Mouse (Mus musculus) embryonic facial prominence, embryonic 10.5 days (tissue): Measurements from ENCODE around the gene Aacs. TPM values are rescaled to one million over a fixed set of nuclear protein-coding genes. Genes with fewer than 3 reads are reported as not detected.

Experiments used
- DNase-seq: peaks from one replicate; pipeline ENCODE4 v3.0.0-alpha.2; 2017; ENCODE audit warnings: low spot score
- H3K27ac ChIP-seq: fragments of 300-500 bp; sonication (generic); replicated peaks from 2 replicates; pipeline ENCODE4 v1.5.1; 2016; ENCODE audit warnings: mild to moderate bottlenecking
- H3K27me3 ChIP-seq: fragments of 300-500 bp; sonication (generic); replicated peaks from 2 replicates; pipeline ENCODE4 v1.6.1; 2016; ENCODE audit warnings: low read depth, mild to moderate bottlenecking; ENCODE audit not compliant: poor library complexity, severe bottlenecking
- H3K36me3 ChIP-seq: fragments of 300-500 bp; sonication (generic); replicated peaks from 2 replicates; pipeline ENCODE4 v1.6.1; 2016; ENCODE audit warnings: mild to moderate bottlenecking, moderate library complexity
- H3K4me1 ChIP-seq: fragments of 300-500 bp; sonication (generic); 2 replicates; pipeline ENCODE4 v1.6.1; 2016
- H3K4me3 ChIP-seq: fragments of 300-500 bp; sonication (generic); 2 replicates; pipeline ENCODE4 v1.5.1; 2016; ENCODE audit warnings: mild to moderate bottlenecking, moderate library complexity
- H3K9me3 ChIP-seq: fragments of 300-500 bp; sonication (generic); 2 replicates; pipeline ENCODE4 v1.6.1; 2016; ENCODE audit warnings: mild to moderate bottlenecking
- WGBS: fragments of 180-500 bp; shearing (Covaris S2); methylation state at CpG from one replicate; pipeline ENCODE4 v1.1.7; 2016; 5-methylcytosine and 5-hydroxymethylcytosine counted together
- polyA plus RNA-seq: library from polyadenylated mRNA; unstranded; fragments of >200 nt; fragmentation: Nextera tagmentation; extraction: Ambion mirVana; gene quantifications from 2 replicates; pipeline ENCODE4 v1.2.1, GENCODE M21; 2016

Aacs gene
- polyA plus RNA-seq, 1 experiment from 2014 or later: 51.2 TPM

- no peak for DNase-seq
- H3K27ac ChIP-seq: no peak overlapping the region
These were observed 4.9 kb upstream of the Aacs start for GRCm38 (mm10) chr5:125470713-125471112.

DNA sequence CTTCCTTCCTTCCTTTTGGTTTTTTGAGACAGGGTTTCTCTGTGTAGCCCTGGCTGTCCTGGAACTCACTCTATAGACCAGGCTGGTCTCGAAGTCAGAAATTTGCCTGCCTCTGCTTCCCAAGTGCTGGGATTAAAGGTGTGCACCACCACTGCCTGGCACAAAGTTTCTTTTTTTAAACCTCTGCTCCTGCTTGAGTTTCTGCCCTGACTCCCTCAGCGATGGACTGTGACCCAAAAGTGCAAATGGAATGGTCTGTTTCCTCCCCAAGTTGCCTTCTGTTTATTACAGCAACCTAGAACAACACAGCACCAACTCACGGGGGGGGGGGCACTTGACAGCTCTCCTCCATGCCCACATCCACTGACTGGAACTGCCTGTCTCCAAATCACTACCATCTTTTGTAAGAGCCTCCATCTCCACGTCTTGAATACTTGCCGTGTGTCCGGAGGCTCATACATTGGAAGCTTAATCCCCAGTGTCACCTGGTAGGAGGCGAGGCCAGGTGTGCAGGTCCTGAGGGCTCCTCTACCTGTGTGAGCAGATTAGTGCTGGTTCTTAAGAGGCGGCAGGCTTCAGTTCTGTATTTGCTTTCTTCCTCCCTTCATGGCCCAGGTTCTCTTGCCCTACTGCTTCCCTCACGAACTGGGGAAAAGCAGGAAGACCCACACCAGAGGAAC is 2.7 kb upstream of the Aacs start:
- H3K9me3 ChIP-seq: no peaks in the 10 kb centered on the region
- no peak overlapping the region for H3K27ac ChIP-seq
- 74% methylated on average over 9 of the region's 9 CpGs for WGBS
- no peak for DNase-seq
- no peaks in the 10 kb centered on the region for H3K36me3 ChIP-seq
- H3K4me3 ChIP-seq: no peak overlapping the region
- H3K4me1 ChIP-seq: peaks cover 22% of the 10 kb centered on the region
- no peaks in the 10 kb centered on the region for H3K27me3 ChIP-seq

More at GRCm38 (mm10) chr5:125470713-125471112, 4.9 kb upstream of the Aacs start:
- H3K36me3 ChIP-seq: no peaks in the 10 kb centered on the region
- 95% methylated on average over 4 of the region's 4 CpGs for WGBS
- H3K4me3 ChIP-seq: no peak overlapping the region
- H3K27me3 ChIP-seq: no peaks in the 10 kb centered on the region
- no peaks in the 10 kb centered on the region for H3K4me1 ChIP-seq
- H3K9me3 ChIP-seq: no peaks in the 10 kb centered on the region

DNA sequence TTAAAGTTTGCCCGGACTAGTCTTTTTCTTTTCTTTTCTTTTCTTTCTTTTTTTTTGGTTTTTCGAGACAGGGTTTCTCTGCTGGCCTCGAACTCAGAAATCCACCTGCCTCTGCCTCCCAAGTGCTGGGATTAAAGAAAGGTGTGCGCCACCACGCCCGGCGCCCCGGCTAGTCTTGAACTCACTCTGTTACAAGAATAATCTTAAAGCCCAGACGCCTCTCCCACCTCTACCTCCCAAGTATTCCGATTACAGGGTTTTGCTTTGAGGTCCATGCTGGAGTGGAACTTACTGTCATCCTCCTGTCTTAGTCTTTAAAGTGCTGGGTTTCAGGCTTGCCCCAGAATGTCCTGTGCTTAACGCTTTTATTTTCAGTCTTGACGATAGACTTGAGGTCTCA is 584 bp upstream of the Aacs start:
- Histone ChIP-seq H3K4me1 (peaks cover 36% of the 10 kb centered on the region), H3K27ac (peak overlapping the region; percentile 84), H3K4me3 (peak overlapping the region; percentile 92), H3K9me3 (no peaks in the 10 kb centered on the region), H3K36me3 (peaks cover 14% of the 10 kb centered on the region), H3K27me3 (no peaks in the 10 kb centered on the region)
- 58% methylated on average over 12 of the region's 12 CpGs for WGBS
- DNase-seq: no peak

- Histone ChIP-seq H3K4me1 (peaks cover 43% of the 10 kb centered on the region), H3K27me3 (no peaks in the 10 kb centered on the region), H3K36me3 (peaks cover 25% of the 10 kb centered on the region), H3K4me3 (peak overlapping the region; percentile 92), H3K9me3 (no peaks in the 10 kb centered on the region), H3K27ac (peak overlapping the region; percentile 84)
- 17% methylated on average over 5 of the region's 5 CpGs for WGBS
- DNase-seq: no peak
These were observed 642 bp downstream of the Aacs start for GRCm38 (mm10) chr5:125476286-125476625.

- Histone ChIP-seq H3K4me1 (peaks cover 43% of the 10 kb centered on the region), H3K9me3 (no peaks in the 10 kb centered on the region), H3K27me3 (no peaks in the 10 kb centered on the region), H3K36me3 (peaks cover 29% of the 10 kb centered on the region), H3K27ac (no peak overlapping the region; the same call in 1 of the 2 replicates), H3K4me3 (peak overlapping the region; percentile 92)
- 67% methylated on average over 7 of the region's 7 CpGs for WGBS
- no peak for DNase-seq
These were observed 1.2 kb downstream of the Aacs start for GRCm38 (mm10) chr5:125476799-125477198.

DNA sequence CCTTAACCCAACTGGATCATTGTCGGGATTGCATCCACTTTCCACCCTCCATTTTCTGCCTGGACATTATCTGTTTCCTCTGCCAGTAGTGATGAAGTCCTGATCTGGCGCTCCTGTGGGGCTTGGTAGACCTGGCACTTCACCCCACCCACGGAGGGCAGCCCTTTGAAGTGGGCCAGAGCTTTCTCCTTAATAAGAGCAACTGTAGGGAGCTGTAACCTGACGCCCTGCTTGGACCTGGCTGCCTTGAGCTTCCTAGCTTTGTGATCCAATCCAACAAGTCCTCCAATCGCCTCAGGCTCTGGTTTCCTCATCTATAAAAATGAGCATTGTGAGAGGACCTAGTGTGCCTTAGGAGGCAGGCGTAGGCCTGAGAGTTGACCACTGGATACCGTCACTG is 1.9 kb downstream of the Aacs start:
- DNase-seq: peak; percentile 17
- peaks cover 43% of the 10 kb centered on the region for H3K4me1 ChIP-seq
- 0 out of 2 replicates have a peak overlapping the region, but pooled peaks have one; percentile 8 for H3K27ac ChIP-seq
- WGBS: 59% methylated on average over 7 of the region's 7 CpGs
- H3K27me3 ChIP-seq: no peaks in the 10 kb centered on the region
- H3K4me3 ChIP-seq: peak overlapping the region; percentile 92
- H3K36me3 ChIP-seq: peaks cover 34% of the 10 kb centered on the region
- no peaks in the 10 kb centered on the region for H3K9me3 ChIP-seq

GRCm38 (mm10) chr5:125478037-125478436 is 2.4 kb downstream of the Aacs start:
- H3K27ac ChIP-seq: 0 out of 2 replicates have a peak overlapping the region, but pooled peaks have one; percentile 8
- no peak for DNase-seq
- peaks cover 43% of the 10 kb centered on the region for H3K4me1 ChIP-seq
- peak overlapping the region; percentile 92; the same call in 1 of the 2 replicates for H3K4me3 ChIP-seq
- H3K36me3 ChIP-seq: peaks cover 39% of the 10 kb centered on the region
- WGBS: 87% methylated on average over 7 of the region's 7 CpGs
- no peaks in the 10 kb centered on the region for H3K27me3 ChIP-seq
- no peaks in the 10 kb centered on the region for H3K9me3 ChIP-seq

GRCm38 (mm10) chr5:125479376-125479775 is 3.8 kb downstream of the Aacs start:
- 85% methylated on average over 3 of the region's 3 CpGs for WGBS
- no peak for DNase-seq
- Histone ChIP-seq H3K9me3 (no peaks in the 10 kb centered on the region), H3K36me3 (peaks cover 51% of the 10 kb centered on the region), H3K27me3 (no peaks in the 10 kb centered on the region), H3K27ac (no peak overlapping the region), H3K4me3 (no peak overlapping the region), H3K4me1 (peaks cover 43% of the 10 kb centered on the region)

DNA sequence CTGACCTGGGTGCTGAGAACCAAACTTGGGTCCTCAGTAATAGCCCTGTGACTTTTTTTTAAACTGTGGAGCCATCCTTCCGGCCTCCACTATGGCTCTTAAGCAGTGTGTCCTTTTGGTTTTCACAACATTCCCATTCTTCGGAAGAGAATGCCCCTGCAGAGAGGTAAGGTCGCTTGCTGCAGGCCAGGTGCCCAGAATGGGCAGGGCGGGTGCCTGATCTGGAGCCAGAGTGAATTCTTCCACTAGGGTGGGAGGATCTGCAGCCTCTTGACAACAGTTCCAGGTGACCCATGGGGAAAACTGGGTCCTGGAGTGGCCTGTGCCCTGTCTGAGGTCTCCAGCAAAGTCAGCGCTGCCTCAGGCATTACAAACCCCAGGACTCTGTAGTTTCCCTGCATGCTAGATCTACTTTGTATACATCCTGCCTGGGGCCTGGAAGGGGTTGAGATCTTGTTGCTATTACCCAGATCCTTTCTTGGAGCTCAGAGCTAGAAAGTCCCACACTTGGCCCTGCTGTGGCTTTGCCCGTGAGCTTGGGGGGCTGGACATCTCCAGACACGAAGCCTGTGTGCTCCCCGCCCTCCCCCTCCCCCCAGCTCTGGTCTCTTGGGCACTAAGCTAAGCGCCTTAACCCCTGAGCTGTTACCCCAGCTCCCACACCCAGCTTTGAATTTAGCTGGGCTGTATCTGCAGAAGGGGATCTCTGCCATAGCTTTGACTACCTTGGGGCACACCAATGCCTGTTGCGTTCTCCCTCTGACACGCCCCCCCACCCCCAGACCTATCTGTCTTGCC is 5.0 kb downstream of the Aacs start:
- WGBS: 79% methylated on average over 11 of the region's 11 CpGs
- Histone ChIP-seq H3K36me3 (peaks cover 64% of the 10 kb centered on the region), H3K4me1 (peaks cover 43% of the 10 kb centered on the region), H3K4me3 (no peak overlapping the region), H3K9me3 (no peaks in the 10 kb centered on the region), H3K27ac (no peak overlapping the region), H3K27me3 (no peaks in the 10 kb centered on the region)
- DNase-seq: no peak

DNA sequence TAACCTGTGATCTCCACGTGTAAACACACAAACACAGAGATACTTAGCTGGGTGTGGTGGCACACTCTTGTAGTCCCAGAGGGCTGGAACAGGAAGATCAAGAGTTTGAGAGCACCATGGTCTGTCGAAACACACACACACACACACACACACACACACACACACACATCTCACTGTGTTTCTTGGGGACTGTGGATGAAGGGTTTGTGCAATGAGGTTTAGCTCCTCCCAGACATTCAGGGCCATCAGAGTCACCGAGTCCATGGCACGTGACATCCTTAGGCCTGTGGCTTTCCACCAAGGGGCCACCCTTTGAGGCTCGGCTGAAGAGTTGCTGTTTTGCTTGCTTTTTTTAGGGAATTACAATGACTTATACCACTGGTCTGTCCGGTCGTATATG is 6.9 kb downstream of the Aacs start:
- Histone ChIP-seq H3K9me3 (no peaks in the 10 kb centered on the region), H3K4me3 (no peak overlapping the region), H3K36me3 (peaks cover 79% of the 10 kb centered on the region), H3K27ac (no peak overlapping the region), H3K4me1 (peaks cover 31% of the 10 kb centered on the region), H3K27me3 (no peaks in the 10 kb centered on the region)
- 94% methylated on average over 7 of the region's 7 CpGs for WGBS
- no peak for DNase-seq

DNA sequence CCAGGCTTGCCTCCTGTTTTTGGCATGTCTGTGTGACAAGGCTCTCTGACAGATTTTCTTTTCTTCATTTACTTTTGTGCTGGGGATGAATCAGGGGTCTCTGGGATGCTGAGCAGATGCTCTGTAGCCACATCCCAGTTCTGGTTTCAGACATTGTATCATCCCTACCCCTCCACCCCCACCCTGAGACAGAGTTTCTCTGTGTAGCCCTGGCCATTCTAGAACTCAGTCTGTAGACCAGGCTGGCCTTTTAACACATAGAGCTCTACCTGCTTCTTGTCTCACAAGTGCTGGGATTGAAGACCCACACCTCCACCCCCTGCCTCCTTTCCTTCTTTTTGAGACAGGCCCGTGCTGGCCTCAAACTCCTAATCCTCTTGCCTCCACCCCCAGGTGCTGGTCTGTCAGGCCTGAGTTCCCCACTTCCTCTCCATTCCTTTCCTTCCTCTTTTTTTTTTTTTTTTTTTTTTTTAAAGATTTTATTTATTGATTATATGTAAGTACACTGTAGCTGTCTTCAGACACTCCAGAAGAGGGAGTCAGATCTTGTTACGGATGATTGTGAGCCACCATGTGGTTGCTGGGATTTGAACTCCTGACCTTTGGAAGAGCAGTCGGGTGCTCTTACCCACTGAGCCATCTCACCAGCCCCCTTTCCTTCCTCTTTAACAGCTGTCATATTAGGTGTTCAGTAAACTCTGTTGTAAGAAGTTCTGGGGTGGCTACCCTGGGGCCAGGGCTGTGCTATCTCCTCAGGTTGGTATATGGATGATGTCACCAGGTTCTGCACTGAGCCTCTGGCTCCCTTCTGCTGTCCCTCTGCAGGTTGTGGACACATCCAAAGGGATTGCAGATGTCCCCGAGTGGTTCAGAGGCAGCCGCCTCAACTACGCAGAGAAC is 8.3 kb downstream of the Aacs start:
- peaks cover 25% of the 10 kb centered on the region for H3K4me1 ChIP-seq
- peaks cover 86% of the 10 kb centered on the region for H3K36me3 ChIP-seq
- no peaks in the 10 kb centered on the region for H3K27me3 ChIP-seq
- H3K27ac ChIP-seq: no peak overlapping the region
- no peaks in the 10 kb centered on the region for H3K9me3 ChIP-seq
- H3K4me3 ChIP-seq: no peak overlapping the region
- DNase-seq: no peak
- WGBS: 77% methylated on average over 6 of the region's 6 CpGs

- Histone ChIP-seq H3K36me3 (peaks cover 87% of the 10 kb centered on the region), H3K4me3 (no peak overlapping the region), H3K27me3 (no peaks in the 10 kb centered on the region), H3K9me3 (no peaks in the 10 kb centered on the region), H3K4me1 (peaks cover 20% of the 10 kb centered on the region), H3K27ac (no peak overlapping the region)
- 92% methylated on average over 4 of the region's 4 CpGs for WGBS
- no peak for DNase-seq
These were observed 9.6 kb downstream of the Aacs start for GRCm38 (mm10) chr5:125485031-125485778.
